Mouse (Mus musculus): ENCODE measurements at regions not wholly inside any gene's neighbourhood (a gene's known extent, or its start where the extent isn't known, plus 50 kb on each side); places are given as distances from the start of the nearest gene placed in this dataset.

GRCm38 (mm10) chr3:53931745-53932144 is 68.1 kb upstream of the Ufm1 start:
- Histone ChIP-seq H3K36me3 (ENCODE audit: control insufficient read depth, insufficient read depth) (no peaks in the 10 kb centered on the region), H3K4me1 (replicated peaks; ENCODE audit: control insufficient read depth, insufficient read depth, low read length) (no peaks in the 10 kb centered on the region), H3K4me3 (ENCODE audit: low read depth, low read length) (no peak overlapping the region), H3K4me2 (replicated peaks; ENCODE audit: low read depth) (no peak overlapping the region), H3K9ac (ENCODE audit: low read depth, low read length) (no peak overlapping the region), H3K9me3 (ENCODE audit: control insufficient read depth) (no peaks in the 10 kb centered on the region), H3K27ac (ENCODE audit: low read depth, low read length) (no peak overlapping the region), H3K27me3 (replicated peaks; ENCODE audit: control insufficient read depth, insufficient read depth, low read length) (no peaks in the 10 kb centered on the region)
- TF ChIP-seq CTCF (IDR thresholded peaks at IDR 0.05; ENCODE audit: low read depth), result no peak
- 80% methylated on average over 6 of the region's 6 CpGs for WGBS
- ATAC-seq, result no peak

- Histone ChIP-seq H3K27ac (ENCODE audit: low read depth, low read length) (no peak overlapping the region), H3K4me3 (ENCODE audit: low read depth, low read length) (no peak overlapping the region), H3K27me3 (replicated peaks; ENCODE audit: control insufficient read depth, insufficient read depth, low read length) (no peaks in the 10 kb centered on the region), H3K36me3 (ENCODE audit: control insufficient read depth, insufficient read depth) (no peaks in the 10 kb centered on the region), H3K9me3 (ENCODE audit: control insufficient read depth) (no peaks in the 10 kb centered on the region), H3K4me2 (replicated peaks; ENCODE audit: low read depth) (no peak overlapping the region), H3K4me1 (replicated peaks; ENCODE audit: control insufficient read depth, insufficient read depth, low read length) (no peaks in the 10 kb centered on the region), H3K9ac (ENCODE audit: low read depth, low read length) (no peak overlapping the region)
- WGBS, result 69% methylated on average over 2 of the region's 2 CpGs
- no peak for ATAC-seq
- TF ChIP-seq CTCF (IDR thresholded peaks at IDR 0.05; ENCODE audit: low read depth), result no peak
Observed at GRCm38 (mm10) chr3:53919941-53920340, 56.3 kb upstream of the Ufm1 start.

GRCm38 (mm10) chr3:53919541-53919940 is 55.9 kb upstream of the Ufm1 start:
- H3K4me1 ChIP-seq (replicated peaks; ENCODE audit: control insufficient read depth, insufficient read depth, low read length), result no peaks in the 10 kb centered on the region
- ATAC-seq, result no peak
- H3K27me3 ChIP-seq (replicated peaks; ENCODE audit: control insufficient read depth, insufficient read depth, low read length), result no peaks in the 10 kb centered on the region
- no peak overlapping the region for H3K4me3 ChIP-seq (ENCODE audit: low read depth, low read length)
- H3K27ac ChIP-seq (ENCODE audit: low read depth, low read length), result no peak overlapping the region
- no peak for TF ChIP-seq CTCF (IDR thresholded peaks at IDR 0.05; ENCODE audit: low read depth)
- no peaks in the 10 kb centered on the region for H3K36me3 ChIP-seq (ENCODE audit: control insufficient read depth, insufficient read depth)
- H3K9ac ChIP-seq (ENCODE audit: low read depth, low read length), result no peak overlapping the region
- H3K9me3 ChIP-seq (ENCODE audit: control insufficient read depth), result no peaks in the 10 kb centered on the region
- WGBS, result 53% methylated on average over 3 of the region's 3 CpGs
- H3K4me2 ChIP-seq (replicated peaks; ENCODE audit: low read depth), result no peak overlapping the region

GRCm38 (mm10) chr3:53917960-53918359 is 54.3 kb upstream of the Ufm1 start:
- Histone ChIP-seq H3K36me3 (ENCODE audit: control insufficient read depth, insufficient read depth) (no peaks in the 10 kb centered on the region), H3K27me3 (replicated peaks; ENCODE audit: control insufficient read depth, insufficient read depth, low read length) (no peaks in the 10 kb centered on the region), H3K9me3 (ENCODE audit: control insufficient read depth) (no peaks in the 10 kb centered on the region), H3K4me3 (ENCODE audit: low read depth, low read length) (no peak overlapping the region), H3K4me2 (replicated peaks; ENCODE audit: low read depth) (no peak overlapping the region), H3K9ac (ENCODE audit: low read depth, low read length) (no peak overlapping the region), H3K4me1 (replicated peaks; ENCODE audit: control insufficient read depth, insufficient read depth, low read length) (no peaks in the 10 kb centered on the region), H3K27ac (ENCODE audit: low read depth, low read length) (no peak overlapping the region)
- TF ChIP-seq CTCF (IDR thresholded peaks at IDR 0.05; ENCODE audit: low read depth), result no peak
- WGBS, result 70% methylated on average over 3 of the region's 3 CpGs
- no peak for ATAC-seq

- Histone ChIP-seq H3K9me3 (ENCODE audit: control insufficient read depth) (no peaks in the 10 kb centered on the region), H3K27ac (ENCODE audit: low read depth, low read length) (no peak overlapping the region), H3K9ac (ENCODE audit: low read depth, low read length) (no peak overlapping the region), H3K4me1 (replicated peaks; ENCODE audit: control insufficient read depth, insufficient read depth, low read length) (no peaks in the 10 kb centered on the region), H3K36me3 (ENCODE audit: control insufficient read depth, insufficient read depth) (no peaks in the 10 kb centered on the region), H3K27me3 (replicated peaks; ENCODE audit: control insufficient read depth, insufficient read depth, low read length) (no peaks in the 10 kb centered on the region), H3K4me2 (replicated peaks; ENCODE audit: low read depth) (no peak overlapping the region), H3K4me3 (ENCODE audit: low read depth, low read length) (no peak overlapping the region)
- no peak for ATAC-seq
- 86% methylated on average over 3 of the region's 3 CpGs for WGBS
- TF ChIP-seq CTCF (IDR thresholded peaks at IDR 0.05; ENCODE audit: low read depth), result no peak
Observed at GRCm38 (mm10) chr3:53913984-53914669, 50.5 kb upstream of the Ufm1 start.

Measured in intestine, postnatal 0 days (tissue).